Mouse (Mus musculus) bone marrow, adult 2 months (tissue): ENCODE data around the gene Tekt4.

ENCODE experiments used
- CTCF ChIP-seq: fragments of 200-500 bp; IDR thresholded peaks from 2 replicates; pipeline ENCODE4 v1.5.1; 2011; ENCODE audit warnings: low read length, control low read depth; ENCODE audit not compliant: control insufficient read depth, insufficient read depth
- POLR2A ChIP-seq: fragments of 200-500 bp; IDR thresholded peaks from 2 replicates; pipeline ENCODE4 v1.6.1; 2011; ENCODE audit warnings: low read depth, mild to moderate bottlenecking, control low read depth, low read length, borderline replicate concordance; ENCODE audit not compliant: control insufficient read depth

GRCm38 (mm10) chr17:25411251-25411650 is 43.2 kb upstream of the Tekt4 start:
- TF ChIP-seq POLR2A (no peak), CTCF (no peak)
